Mouse (Mus musculus): ENCODE measurements around the gene Srrd. TPM values are rescaled to one million over a fixed set of nuclear protein-coding genes. Genes with fewer than 3 reads are reported as not detected.

Gene Srrd
- polyA plus RNA-seq, 1 experiment from 2014 or later: 12.6 TPM

- 34% methylated on average over 5 of the region's 5 CpGs for WGBS (ENCODE audit: insufficient replicate concordance)
- peaks cover 2% of the 10 kb centered on the region for H3K36me3 ChIP-seq (ENCODE audit: control insufficient read depth, insufficient read depth)
- peaks cover 4% of the 10 kb centered on the region; the same call in 1 of the 2 replicates for H3K4me1 ChIP-seq (ENCODE audit: control insufficient read depth, low read depth, low read length)
- no peaks in the 10 kb centered on the region for H3K9me3 ChIP-seq (replicated peaks; ENCODE audit: control insufficient read depth, low read length)
- no peak overlapping the region for H3K9ac ChIP-seq (ENCODE audit: low read depth, low read length)
- no peak overlapping the region for H3K4me2 ChIP-seq (ENCODE audit: low read depth, low read length)
- ATAC-seq (ENCODE audit: low read depth): peak; percentile 31; the same call in 1 of the 2 replicates
- no peak overlapping the region for H3K27ac ChIP-seq (ENCODE audit: low read length)
- no peak overlapping the region for H3K4me3 ChIP-seq (ENCODE audit: low read depth, low read length)
- H3K27me3 ChIP-seq (ENCODE audit: control insufficient read depth, insufficient read depth, low read depth, low read length): no peaks in the 10 kb centered on the region
Measured at GRCm38 (mm10) chr5:112317328-112317727, 25.5 kb downstream of the Srrd start.

GRCm38 (mm10) chr5:112316468-112316867 lies 26.4 kb downstream of the Srrd start:
- no peak for ATAC-seq (ENCODE audit: low read depth)
- no peak overlapping the region for H3K4me2 ChIP-seq (ENCODE audit: low read depth, low read length)
- no peaks in the 10 kb centered on the region for H3K9me3 ChIP-seq (replicated peaks; ENCODE audit: control insufficient read depth, low read length)
- H3K36me3 ChIP-seq (ENCODE audit: control insufficient read depth, insufficient read depth): peaks cover 2% of the 10 kb centered on the region
- H3K9ac ChIP-seq (ENCODE audit: low read depth, low read length): no peak overlapping the region
- H3K4me1 ChIP-seq (ENCODE audit: control insufficient read depth, low read depth, low read length): peaks cover 4% of the 10 kb centered on the region; the same call in 1 of the 2 replicates
- 70% methylated on average over 5 of the region's 5 CpGs for WGBS (ENCODE audit: insufficient replicate concordance)
- no peak overlapping the region for H3K27ac ChIP-seq (ENCODE audit: low read length)
- H3K27me3 ChIP-seq (ENCODE audit: control insufficient read depth, insufficient read depth, low read depth, low read length): no peaks in the 10 kb centered on the region
- no peak overlapping the region for H3K4me3 ChIP-seq (ENCODE audit: low read depth, low read length)

GRCm38 (mm10) chr5:112313222-112313885 lies 29.5 kb downstream of the Srrd start:
- Histone ChIP-seq H3K4me2 (ENCODE audit: low read depth, low read length) (no peak overlapping the region), H3K9me3 (replicated peaks; ENCODE audit: control insufficient read depth, low read length) (no peaks in the 10 kb centered on the region), H3K27ac (ENCODE audit: low read length) (no peak overlapping the region), H3K9ac (ENCODE audit: low read depth, low read length) (no peak overlapping the region), H3K4me1 (ENCODE audit: control insufficient read depth, low read depth, low read length) (no peaks in the 10 kb centered on the region), H3K4me3 (ENCODE audit: low read depth, low read length) (no peak overlapping the region), H3K36me3 (ENCODE audit: control insufficient read depth, insufficient read depth) (peaks cover 23% of the 10 kb centered on the region), H3K27me3 (ENCODE audit: control insufficient read depth, insufficient read depth, low read depth, low read length) (no peaks in the 10 kb centered on the region)
- 71% methylated on average over 11 of the region's 11 CpGs for WGBS (ENCODE audit: insufficient replicate concordance)
- no peak for ATAC-seq (ENCODE audit: low read depth)

DNA sequence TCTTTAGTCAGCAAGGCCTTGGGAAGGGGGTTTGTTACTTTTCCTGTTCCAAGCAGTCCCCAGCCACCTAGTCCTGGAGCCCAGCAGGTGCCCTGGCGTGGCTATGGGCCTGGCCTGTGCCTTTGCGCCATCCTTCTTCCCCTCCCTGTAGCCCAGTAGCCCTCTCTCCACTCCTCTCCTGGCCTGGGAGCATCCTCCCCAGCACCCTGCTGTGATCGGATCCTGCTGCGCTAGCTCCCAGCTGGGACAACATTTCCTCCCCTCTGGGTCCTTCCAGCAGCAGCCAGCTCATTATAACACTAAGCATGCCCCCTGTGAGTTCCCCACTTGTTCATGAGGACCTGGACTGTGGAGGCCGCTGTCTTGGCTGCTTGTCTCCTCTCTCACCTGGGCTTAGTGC lies 37.0 kb downstream of the Srrd start:
- no peak overlapping the region for H3K9ac ChIP-seq (ENCODE audit: low read depth, low read length)
- H3K27me3 ChIP-seq (ENCODE audit: control insufficient read depth, insufficient read depth, low read depth, low read length): no peaks in the 10 kb centered on the region
- no peaks in the 10 kb centered on the region for H3K9me3 ChIP-seq (replicated peaks; ENCODE audit: control insufficient read depth, low read length)
- H3K27ac ChIP-seq (ENCODE audit: low read length): no peak overlapping the region
- no peak for ATAC-seq (ENCODE audit: low read depth)
- 84% methylated on average over 5 of the region's 5 CpGs for WGBS (ENCODE audit: insufficient replicate concordance)
- no peak overlapping the region for H3K4me2 ChIP-seq (ENCODE audit: low read depth, low read length)
- peaks cover 15% of the 10 kb centered on the region for H3K4me1 ChIP-seq (ENCODE audit: control insufficient read depth, low read depth, low read length)
- H3K4me3 ChIP-seq (ENCODE audit: low read depth, low read length): no peak overlapping the region
- H3K36me3 ChIP-seq (ENCODE audit: control insufficient read depth, insufficient read depth): peaks cover 27% of the 10 kb centered on the region

- 62% methylated on average over 5 of the region's 5 CpGs for WGBS (ENCODE audit: insufficient replicate concordance)
- no peak overlapping the region; the same call in 1 of the 2 replicates for H3K9ac ChIP-seq (ENCODE audit: low read depth, low read length)
- H3K4me3 ChIP-seq (ENCODE audit: low read depth, low read length): no peak overlapping the region
- peak overlapping the region; percentile 86 for H3K27ac ChIP-seq (ENCODE audit: low read length)
- H3K36me3 ChIP-seq (ENCODE audit: control insufficient read depth, insufficient read depth): peaks cover 2% of the 10 kb centered on the region; the same call in 1 of the 2 replicates
- peak; percentile 94 for ATAC-seq (ENCODE audit: low read depth)
- no peak overlapping the region for H3K4me2 ChIP-seq (ENCODE audit: low read depth, low read length)
- peaks cover 50% of the 10 kb centered on the region for H3K4me1 ChIP-seq (ENCODE audit: control insufficient read depth, low read depth, low read length)
- H3K9me3 ChIP-seq (replicated peaks; ENCODE audit: control insufficient read depth, low read length): no peaks in the 10 kb centered on the region
- H3K27me3 ChIP-seq (ENCODE audit: control insufficient read depth, insufficient read depth, low read depth, low read length): no peaks in the 10 kb centered on the region
Measured at GRCm38 (mm10) chr5:112302310-112302709, 40.5 kb downstream of the Srrd start.

- peak overlapping the region; percentile 70 for H3K27ac ChIP-seq (ENCODE audit: low read length)
- no peaks in the 10 kb centered on the region for H3K9me3 ChIP-seq (replicated peaks; ENCODE audit: control insufficient read depth, low read length)
- H3K4me3 ChIP-seq (ENCODE audit: low read depth, low read length): no peak overlapping the region
- H3K4me2 ChIP-seq (ENCODE audit: low read depth, low read length): no peak overlapping the region
- ATAC-seq (ENCODE audit: low read depth): no peak
- H3K9ac ChIP-seq (ENCODE audit: low read depth, low read length): no peak overlapping the region
- 59% methylated on average over 4 of the region's 4 CpGs for WGBS (ENCODE audit: insufficient replicate concordance)
- peaks cover 2% of the 10 kb centered on the region; the same call in 1 of the 2 replicates for H3K36me3 ChIP-seq (ENCODE audit: control insufficient read depth, insufficient read depth)
- H3K4me1 ChIP-seq (ENCODE audit: control insufficient read depth, low read depth, low read length): peaks cover 56% of the 10 kb centered on the region
- H3K27me3 ChIP-seq (ENCODE audit: control insufficient read depth, insufficient read depth, low read depth, low read length): no peaks in the 10 kb centered on the region
Measured at GRCm38 (mm10) chr5:112301694-112302093, 41.1 kb downstream of the Srrd start.

- no peak overlapping the region for H3K9ac ChIP-seq (ENCODE audit: low read depth, low read length)
- H3K4me1 ChIP-seq (ENCODE audit: control insufficient read depth, low read depth, low read length): peaks cover 65% of the 10 kb centered on the region
- peak overlapping the region; percentile 70 for H3K27ac ChIP-seq (ENCODE audit: low read length)
- H3K4me2 ChIP-seq (ENCODE audit: low read depth, low read length): no peak overlapping the region
- H3K36me3 ChIP-seq (ENCODE audit: control insufficient read depth, insufficient read depth): peaks cover 2% of the 10 kb centered on the region; the same call in 1 of the 2 replicates
- no peaks in the 10 kb centered on the region for H3K9me3 ChIP-seq (replicated peaks; ENCODE audit: control insufficient read depth, low read length)
- no peak for ATAC-seq (ENCODE audit: low read depth)
- H3K27me3 ChIP-seq (ENCODE audit: control insufficient read depth, insufficient read depth, low read depth, low read length): no peaks in the 10 kb centered on the region
- no peak overlapping the region for H3K4me3 ChIP-seq (ENCODE audit: low read depth, low read length)
- WGBS (ENCODE audit: insufficient replicate concordance): 72% methylated on average over 6 of the region's 6 CpGs
Measured at GRCm38 (mm10) chr5:112300721-112301308, 42.0 kb downstream of the Srrd start.

GRCm38 (mm10) chr5:112300112-112300511 lies 42.7 kb downstream of the Srrd start:
- Histone ChIP-seq H3K4me1 (ENCODE audit: control insufficient read depth, low read depth, low read length) (peaks cover 72% of the 10 kb centered on the region), H3K27me3 (ENCODE audit: control insufficient read depth, insufficient read depth, low read depth, low read length) (no peaks in the 10 kb centered on the region), H3K4me3 (ENCODE audit: low read depth, low read length) (no peak overlapping the region), H3K9ac (ENCODE audit: low read depth, low read length) (no peak overlapping the region), H3K27ac (ENCODE audit: low read length) (no peak overlapping the region), H3K36me3 (ENCODE audit: control insufficient read depth, insufficient read depth) (no peaks in the 10 kb centered on the region; the same call in 1 of the 2 replicates), H3K9me3 (replicated peaks; ENCODE audit: control insufficient read depth, low read length) (no peaks in the 10 kb centered on the region), H3K4me2 (ENCODE audit: low read depth, low read length) (no peak overlapping the region)
- 52% methylated on average over 2 of the region's 2 CpGs for WGBS (ENCODE audit: insufficient replicate concordance)
- ATAC-seq (ENCODE audit: low read depth): no peak

- no peak overlapping the region for H3K9ac ChIP-seq (ENCODE audit: low read depth, low read length)
- H3K4me2 ChIP-seq (ENCODE audit: low read depth, low read length): no peak overlapping the region
- ATAC-seq (ENCODE audit: low read depth): no peak
- H3K36me3 ChIP-seq (ENCODE audit: control insufficient read depth, insufficient read depth): no peaks in the 10 kb centered on the region
- H3K4me3 ChIP-seq (ENCODE audit: low read depth, low read length): no peak overlapping the region
- H3K27me3 ChIP-seq (ENCODE audit: control insufficient read depth, insufficient read depth, low read depth, low read length): no peaks in the 10 kb centered on the region
- 63% methylated on average over 4 of the region's 4 CpGs for WGBS (ENCODE audit: insufficient replicate concordance)
- H3K4me1 ChIP-seq (ENCODE audit: control insufficient read depth, low read depth, low read length): peaks cover 79% of the 10 kb centered on the region
- no peaks in the 10 kb centered on the region for H3K9me3 ChIP-seq (replicated peaks; ENCODE audit: control insufficient read depth, low read length)
- H3K27ac ChIP-seq (ENCODE audit: low read length): peak overlapping the region; percentile 60
Measured at GRCm38 (mm10) chr5:112299399-112299798, 43.4 kb downstream of the Srrd start.

Measured in liver, embryonic 16.5 days (tissue).